Mouse (Mus musculus) kidney, embryonic 15.5 days (tissue): ENCODE measurements around the gene Bag6. TPM values are rescaled to one million over a fixed set of nuclear protein-coding genes. Genes with fewer than 3 reads are reported as not detected.

Experiments used
- ATAC-seq: fragments of 200-750 bp; cut with Nextera tagmentation; replicated peaks from 2 replicates; pipeline ENCODE4 v1.8.0; 2017; ENCODE audit warnings: moderate TSS enrichment; ENCODE audit not compliant: low FRiP score
- H3K27ac ChIP-seq: fragments of 300-500 bp; sonication (generic); 2 replicates; pipeline ENCODE4 v1.5.1; 2015; ENCODE audit warnings: mild to moderate bottlenecking, inconsistent platforms
- H3K27me3 ChIP-seq: fragments of 300-500 bp; sonication (generic); 2 replicates; pipeline ENCODE4 v1.6.1; 2015; ENCODE audit warnings: inconsistent platforms
- H3K36me3 ChIP-seq: fragments of 300-500 bp; sonication (generic); 2 replicates; pipeline ENCODE4 v1.6.1; 2015; ENCODE audit warnings: inconsistent platforms
- H3K4me1 ChIP-seq: fragments of 300-500 bp; sonication (generic); 2 replicates; pipeline ENCODE4 v1.6.1; 2015; ENCODE audit warnings: inconsistent platforms
- H3K4me2 ChIP-seq: fragments of 300-500 bp; sonication (generic); 2 replicates; pipeline ENCODE4 v1.6.1; 2015; ENCODE audit warnings: moderate library complexity, mild to moderate bottlenecking, inconsistent platforms
- H3K4me3 ChIP-seq: fragments of 300-500 bp; sonication (generic); replicated peaks from 2 replicates; pipeline ENCODE4 v1.5.1; 2015; ENCODE audit warnings: mild to moderate bottlenecking, inconsistent platforms
- H3K9ac ChIP-seq: fragments of 300-500 bp; sonication (generic); 2 replicates; pipeline ENCODE4 v1.6.1; 2015; ENCODE audit warnings: mild to moderate bottlenecking, inconsistent platforms
- H3K9me3 ChIP-seq: fragments of 300-500 bp; sonication (generic); replicated peaks from 2 replicates; pipeline ENCODE4 v1.6.1; 2016; ENCODE audit warnings: inconsistent platforms
- WGBS: fragments of 180-500 bp; shearing (Covaris S2); methylation state at CpG from one replicate; pipeline ENCODE4 v1.1.7; 2015; ENCODE audit warnings: mixed read lengths; 5-methylcytosine and 5-hydroxymethylcytosine counted together
- microRNA-seq: library from miRNA; unstranded; fragments of <30 nt; microRNA quantifications from one replicate; pipeline ENCODE4, GENCODE M21; 2016
- polyA plus RNA-seq: library from polyadenylated mRNA; unstranded; fragments of >200 nt; fragmentation: Nextera tagmentation; extraction: Ambion mirVana; gene quantifications from 2 replicates; pipeline ENCODE4 v1.2.1, GENCODE M21; 2015

Gene Bag6
- polyA plus RNA-seq, 1 experiment from 2014 or later: 64.9 TPM

- H3K27me3 ChIP-seq: peaks cover 50% of the 10 kb centered on the region
- H3K27ac ChIP-seq: no peak within 1 kb of the TSS
- peak within 1 kb of the TSS; percentile 49 for H3K4me3 ChIP-seq
- H3K4me1 ChIP-seq: peaks cover 22% of the 10 kb centered on the region
- no peaks in the 10 kb centered on the region for H3K9me3 ChIP-seq
- no peak for ATAC-seq
- H3K9ac ChIP-seq: no peak within 1 kb of the TSS
- peak within 1 kb of the TSS; percentile 83 for H3K4me2 ChIP-seq
- H3K36me3 ChIP-seq: no peaks in the 10 kb centered on the region
- 59% methylated on average over 28 of the region's 28 CpGs for WGBS
Measured at GRCm38 (mm10) chr17:35193881-35194843, 59.2 kb downstream of the Bag6 start, which contains the start of gene Ltb. TSS of gene Ltb (plus strand) at chr17:35194439.

GRCm38 (mm10) chr17:35194844-35195630 is 60.1 kb downstream of the Bag6 start:
- ATAC-seq: peak; percentile 53
- Histone ChIP-seq H3K4me2 (peak overlapping the region; percentile 83), H3K36me3 (no peaks in the 10 kb centered on the region), H3K9me3 (no peaks in the 10 kb centered on the region), H3K27me3 (peaks cover 57% of the 10 kb centered on the region), H3K9ac (peak overlapping the region; percentile 37; the same call in 1 of the 2 replicates), H3K27ac (no peak overlapping the region), H3K4me1 (peaks cover 22% of the 10 kb centered on the region), H3K4me3 (peak overlapping the region; percentile 49)
- 43% methylated on average over 19 of the region's 19 CpGs for WGBS

- peak overlapping the region; percentile 83 for H3K4me2 ChIP-seq
- H3K9ac ChIP-seq: peak overlapping the region; percentile 37
- peak; percentile 81 for ATAC-seq
- no peaks in the 10 kb centered on the region for H3K36me3 ChIP-seq
- H3K4me3 ChIP-seq: peak overlapping the region; percentile 49
- peaks cover 65% of the 10 kb centered on the region for H3K27me3 ChIP-seq
- 1% methylated on average over 66 of the region's 66 CpGs for WGBS
- no peaks in the 10 kb centered on the region for H3K9me3 ChIP-seq
- H3K27ac ChIP-seq: no peak overlapping the region
- H3K4me1 ChIP-seq: peaks cover 22% of the 10 kb centered on the region
Measured at GRCm38 (mm10) chr17:35195631-35196320, 60.8 kb downstream of the Bag6 start.

GRCm38 (mm10) chr17:35196321-35196641 is 61.3 kb downstream of the Bag6 start:
- ATAC-seq: 0 out of 2 replicates have a peak, but pooled peaks have one; percentile 31
- peak overlapping the region; percentile 49 for H3K4me3 ChIP-seq
- H3K36me3 ChIP-seq: no peaks in the 10 kb centered on the region
- peaks cover 70% of the 10 kb centered on the region for H3K27me3 ChIP-seq
- no peak overlapping the region for H3K27ac ChIP-seq
- 29% methylated on average over 9 of the region's 9 CpGs for WGBS
- peak overlapping the region; percentile 83 for H3K4me2 ChIP-seq
- H3K4me1 ChIP-seq: peaks cover 22% of the 10 kb centered on the region
- H3K9me3 ChIP-seq: no peaks in the 10 kb centered on the region
- H3K9ac ChIP-seq: no peak overlapping the region

Small RNA genes lying within 50 kb of the gene (microRNA-seq; reads per million reads assigned to microRNA genes)
- not detected for gene Mir6973a

Other genes with a start within 250 kb of the Bag6 start
- 2.6 and 3.6 TPM in 2 replicates for gene C2, start 236.9 kb upstream of the Bag6 start, polyA plus RNA-seq
- 80.1 and 93.7 TPM in 2 replicates for gene Ehmt2, start 236.7 kb upstream of the Bag6 start, polyA plus RNA-seq
- gene Slc44a4, start 220.7 kb upstream of the Bag6 start, polyA plus RNA-seq: 12.4 and 13.0 TPM in 2 replicates
- gene Neu1, start 203.9 kb upstream of the Bag6 start, polyA plus RNA-seq: 33.7 and 37.0 TPM in 2 replicates
- gene Hspa1b, start 175.9 kb upstream of the Bag6 start, polyA plus RNA-seq: 0.49 and 0.53 TPM in 2 replicates
- not detected in 2 replicates for gene Gm20481, start 165.3 kb upstream of the Bag6 start, polyA plus RNA-seq
- gene Hspa1a, start 163.0 kb upstream of the Bag6 start, polyA plus RNA-seq: 7.8 and 8.4 TPM in 2 replicates
- gene Hspa1l, start 162.5 kb upstream of the Bag6 start, polyA plus RNA-seq: 0.81 and 1.6 TPM in 2 replicates
- gene Lsm2, start 153.3 kb upstream of the Bag6 start, polyA plus RNA-seq: 229 and 231 TPM in 2 replicates
- 128 and 140 TPM in 2 replicates for gene Vars, start 134.2 kb upstream of the Bag6 start, polyA plus RNA-seq
- gene Vwa7, start 118.6 kb upstream of the Bag6 start, polyA plus RNA-seq: 0.19 and 0.29 TPM in 2 replicates
- 6.2 and 6.8 TPM in 2 replicates for gene Sapcd1, start 107.2 kb upstream of the Bag6 start, polyA plus RNA-seq
- 5.2 and 5.4 TPM in 2 replicates for gene Msh5, start 88.4 kb upstream of the Bag6 start, polyA plus RNA-seq
- 300 and 320 TPM in 2 replicates for gene Clic1, start 85.2 kb upstream of the Bag6 start, polyA plus RNA-seq
- gene Ddah2, start 76.1 kb upstream of the Bag6 start, polyA plus RNA-seq: 324 and 356 TPM in 2 replicates
- 1.6 TPM in 1 of 2 replicates, not detected in the other for gene Ly6g6c, start 69.8 kb upstream of the Bag6 start, polyA plus RNA-seq
- gene Mpig6b, start 69.0 kb upstream of the Bag6 start, polyA plus RNA-seq: 0.41 and 0.52 TPM in 2 replicates
- 1.2 and 1.6 TPM in 2 replicates for gene Ly6g6e, start 58.3 kb upstream of the Bag6 start, polyA plus RNA-seq
- 5.0 and 6.0 TPM in 2 replicates for gene Ly6g6d, start 57.1 kb upstream of the Bag6 start, polyA plus RNA-seq
- gene Ly6g6f, start 49.6 kb upstream of the Bag6 start, polyA plus RNA-seq: not detected in 2 replicates
- 94.7 and 103 TPM in 2 replicates for gene Abhd16a, start 45.9 kb upstream of the Bag6 start, polyA plus RNA-seq
- not detected in 2 replicates for gene Ly6g5c, start 26.9 kb upstream of the Bag6 start, polyA plus RNA-seq
- gene Ly6g5b, start 19.8 kb upstream of the Bag6 start, polyA plus RNA-seq: 0.99 and 1.9 TPM in 2 replicates
- 19.0 and 20.3 TPM in 2 replicates for gene Gpank1, start 13.7 kb upstream of the Bag6 start, polyA plus RNA-seq
- gene Csnk2b, start 13.1 kb upstream of the Bag6 start, polyA plus RNA-seq: 281 and 284 TPM in 2 replicates
- 10.5 and 12.2 TPM in 2 replicates for gene D17H6S53E, start 8.8 kb upstream of the Bag6 start, polyA plus RNA-seq
- 21.0 and 25.7 TPM in 2 replicates for gene Apom, start 3.1 kb upstream of the Bag6 start, polyA plus RNA-seq
- gene Prrc2a, start 29.7 kb downstream of the Bag6 start, polyA plus RNA-seq: 176 and 209 TPM in 2 replicates
- 8.8 and 9.2 TPM in 2 replicates for gene Aif1, start 40.9 kb downstream of the Bag6 start, polyA plus RNA-seq
- 12.1 and 13.7 TPM in 2 replicates for gene Lst1, start 53.3 kb downstream of the Bag6 start, polyA plus RNA-seq
- 0.53 and 0.72 TPM in 2 replicates for gene Ltb, start 59.3 kb downstream of the Bag6 start, polyA plus RNA-seq
- gene Tnf, start 66.8 kb downstream of the Bag6 start, polyA plus RNA-seq: 0.12 TPM in 1 of 2 replicates, not detected in the other
- 0.10 TPM in 1 of 2 replicates, not detected in the other for gene Lta, start 70.2 kb downstream of the Bag6 start, polyA plus RNA-seq
- gene Gm16181, start 85.7 kb downstream of the Bag6 start, polyA plus RNA-seq: 0.65 and 0.69 TPM in 2 replicates
- gene Atp6v1g2, start 98.5 kb downstream of the Bag6 start, polyA plus RNA-seq: 6.2 and 6.4 TPM in 2 replicates
- 11.3 and 12.4 TPM in 2 replicates for gene Nfkbil1, start 100.6 kb downstream of the Bag6 start, polyA plus RNA-seq
- 531 and 538 TPM in 2 replicates for gene Ddx39b, start 106.6 kb downstream of the Bag6 start, polyA plus RNA-seq
- 64.5 and 66.1 TPM in 2 replicates for gene H2-D1, start 127.6 kb downstream of the Bag6 start, polyA plus RNA-seq
- gene H2-Q1, start 185.2 kb downstream of the Bag6 start, polyA plus RNA-seq: 0.13 TPM in 1 of 2 replicates, not detected in the other
- 0.64 and 0.80 TPM in 2 replicates for gene H2-Q2, start 207.1 kb downstream of the Bag6 start, polyA plus RNA-seq
- 4.0 and 4.1 TPM in 2 replicates for gene H2-Q4, start 244.4 kb downstream of the Bag6 start, polyA plus RNA-seq